Mouse (Mus musculus): Measurements from ENCODE around the gene Grik1. TPM values are rescaled to one million over a fixed set of nuclear protein-coding genes. Genes with fewer than 3 reads are reported as not detected.

Gene Grik1
- polyA plus RNA-seq, 1 experiment from 2014 or later, result 36.8 TPM

- Histone ChIP-seq H3K4me3 (no peak overlapping the region), H3K4me2 (no peak overlapping the region), H3K9ac (no peak overlapping the region), H3K9me3 (no peaks in the 10 kb centered on the region), H3K4me1 (peaks cover 23% of the 10 kb centered on the region), H3K36me3 (replicated peaks) (no peaks in the 10 kb centered on the region), H3K27me3 (replicated peaks) (no peaks in the 10 kb centered on the region), H3K27ac (no peak overlapping the region)
- 76% methylated on average over 5 of the region's 5 CpGs for WGBS
- no peak for ATAC-seq (replicated peaks)
Measured at GRCm38 (mm10) chr16:87913781-87914180, 376.3 kb downstream of the Grik1 start.

DNA sequence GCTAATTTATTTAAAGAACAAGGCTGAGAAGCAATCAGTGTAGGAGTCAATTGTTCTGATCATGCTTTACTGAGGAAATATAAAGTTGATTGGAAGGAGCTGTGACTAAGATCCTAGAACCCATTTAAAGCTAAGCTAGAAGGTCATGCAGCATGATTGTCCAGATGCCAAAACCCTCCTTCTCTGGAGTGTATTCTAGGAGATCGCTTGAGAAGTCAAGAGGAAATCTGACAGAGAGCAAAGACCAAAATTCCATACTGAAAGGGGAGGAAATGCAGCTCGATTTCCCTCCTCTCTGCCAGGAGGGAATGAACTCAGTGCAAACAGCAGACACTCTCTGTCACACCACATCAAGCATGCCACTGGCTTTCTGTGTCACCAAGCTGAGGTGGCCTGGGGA lies 378.9 kb downstream of the Grik1 start:
- no peaks in the 10 kb centered on the region for H3K9me3 ChIP-seq
- no peaks in the 10 kb centered on the region for H3K36me3 ChIP-seq (replicated peaks)
- ATAC-seq (replicated peaks), result no peak
- WGBS, result 71% methylated on average over 2 of the region's 2 CpGs
- no peak overlapping the region for H3K4me2 ChIP-seq
- peaks cover 4% of the 10 kb centered on the region; the same call in 1 of the 2 replicates for H3K4me1 ChIP-seq
- no peaks in the 10 kb centered on the region for H3K27me3 ChIP-seq (replicated peaks)
- H3K9ac ChIP-seq, result no peak overlapping the region
- no peak overlapping the region for H3K27ac ChIP-seq
- H3K4me3 ChIP-seq, result no peak overlapping the region

DNA sequence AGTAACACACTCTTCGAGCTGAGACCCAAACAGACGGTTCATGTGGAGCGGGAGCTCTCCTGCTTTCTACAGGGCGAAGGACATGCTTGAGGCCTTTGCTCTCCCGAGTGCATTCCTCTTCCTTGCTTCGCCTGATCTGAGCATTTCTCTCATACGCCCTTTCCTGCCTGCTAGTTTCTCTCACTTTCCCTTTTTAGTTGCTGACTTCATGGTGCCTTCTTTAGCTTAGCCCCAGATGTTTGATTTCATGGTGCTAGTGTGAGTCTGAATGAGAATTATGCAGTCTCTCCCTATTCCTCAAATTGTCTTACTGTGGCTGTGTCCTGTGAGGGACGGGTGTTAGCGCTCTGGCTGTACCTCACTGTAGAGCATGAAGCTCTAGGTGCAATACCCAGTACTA lies 388.0 kb downstream of the Grik1 start:
- no peaks in the 10 kb centered on the region for H3K36me3 ChIP-seq (replicated peaks)
- no peak for ATAC-seq (replicated peaks)
- H3K9me3 ChIP-seq, result no peaks in the 10 kb centered on the region
- H3K27ac ChIP-seq, result no peak overlapping the region
- H3K4me2 ChIP-seq, result no peak overlapping the region
- WGBS, result 73% methylated on average over 9 of the region's 9 CpGs
- no peak overlapping the region for H3K9ac ChIP-seq
- H3K27me3 ChIP-seq (replicated peaks), result no peaks in the 10 kb centered on the region
- H3K4me1 ChIP-seq, result no peaks in the 10 kb centered on the region
- no peak overlapping the region for H3K4me3 ChIP-seq

GRCm38 (mm10) chr16:87901189-87901588 lies 388.9 kb downstream of the Grik1 start:
- no peaks in the 10 kb centered on the region for H3K36me3 ChIP-seq (replicated peaks)
- no peaks in the 10 kb centered on the region for H3K9me3 ChIP-seq
- no peak overlapping the region for H3K4me3 ChIP-seq
- ATAC-seq (replicated peaks), result no peak
- H3K4me1 ChIP-seq, result no peaks in the 10 kb centered on the region
- no peak overlapping the region for H3K4me2 ChIP-seq
- WGBS, result 98% methylated on average over 2 of the region's 2 CpGs
- H3K27ac ChIP-seq, result no peak overlapping the region
- H3K9ac ChIP-seq, result no peak overlapping the region
- H3K27me3 ChIP-seq (replicated peaks), result no peaks in the 10 kb centered on the region

DNA sequence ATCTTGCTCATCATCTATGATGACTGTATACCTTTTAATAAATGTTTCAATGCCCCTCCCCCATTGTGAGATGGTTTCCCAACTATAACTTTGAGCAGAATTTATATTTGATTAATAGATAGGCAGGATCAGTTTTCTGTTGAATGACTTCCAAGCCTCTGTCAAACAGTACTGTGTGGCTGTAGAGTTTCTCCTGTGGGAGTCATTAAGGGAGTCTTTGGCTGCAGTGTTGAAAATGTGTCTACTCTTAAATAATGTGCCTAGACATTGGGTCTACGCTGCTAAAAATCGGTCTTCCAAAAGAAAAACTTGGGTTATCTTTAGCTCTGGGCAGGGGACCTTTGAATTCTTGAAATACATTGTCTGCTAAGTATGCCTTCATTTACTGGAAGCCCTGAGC lies 414.1 kb downstream of the Grik1 start:
- WGBS, result 93% methylated on average over 2 of the region's 2 CpGs
- H3K36me3 ChIP-seq (replicated peaks), result no peaks in the 10 kb centered on the region
- no peaks in the 10 kb centered on the region for H3K9me3 ChIP-seq
- H3K4me2 ChIP-seq, result no peak overlapping the region
- no peak overlapping the region for H3K27ac ChIP-seq
- no peaks in the 10 kb centered on the region for H3K27me3 ChIP-seq (replicated peaks)
- no peak overlapping the region for H3K4me3 ChIP-seq
- no peak overlapping the region for H3K9ac ChIP-seq
- ATAC-seq (replicated peaks), result no peak
- H3K4me1 ChIP-seq, result no peaks in the 10 kb centered on the region

GRCm38 (mm10) chr16:87864526-87864925 lies 425.5 kb downstream of the Grik1 start:
- Histone ChIP-seq H3K4me1 (no peaks in the 10 kb centered on the region), H3K9ac (no peak overlapping the region), H3K4me2 (no peak overlapping the region), H3K27me3 (replicated peaks) (no peaks in the 10 kb centered on the region), H3K27ac (no peak overlapping the region), H3K9me3 (no peaks in the 10 kb centered on the region), H3K36me3 (replicated peaks) (no peaks in the 10 kb centered on the region), H3K4me3 (no peak overlapping the region)
- 85% methylated on average over 6 of the region's 6 CpGs for WGBS
- ATAC-seq (replicated peaks), result no peak

DNA sequence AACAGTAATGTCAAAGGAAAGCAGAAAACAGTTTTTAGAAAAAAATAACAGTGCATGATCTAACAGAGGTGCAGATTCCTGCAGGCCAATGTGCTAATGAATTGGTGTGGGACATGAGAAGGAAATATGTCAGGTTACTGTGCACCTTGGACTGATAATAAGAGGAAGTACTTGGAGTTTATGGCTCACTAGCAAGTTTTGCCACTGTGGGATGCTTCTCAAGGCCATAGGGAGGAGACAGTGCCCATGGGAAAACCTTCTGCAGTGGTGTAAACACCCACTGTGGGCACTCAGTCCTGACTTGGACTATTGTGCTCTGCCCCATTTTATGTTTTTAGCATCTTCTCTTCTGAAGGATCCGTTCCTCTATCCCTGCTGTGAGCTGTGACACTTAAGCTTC lies 428.3 kb downstream of the Grik1 start:
- Histone ChIP-seq H3K27ac (no peak overlapping the region), H3K4me3 (no peak overlapping the region), H3K36me3 (replicated peaks) (no peaks in the 10 kb centered on the region), H3K9ac (no peak overlapping the region), H3K4me2 (no peak overlapping the region), H3K4me1 (no peaks in the 10 kb centered on the region), H3K27me3 (replicated peaks) (no peaks in the 10 kb centered on the region), H3K9me3 (no peaks in the 10 kb centered on the region)
- WGBS, result 38% methylated on average over 1 of the region's 1 CpGs
- no peak for ATAC-seq (replicated peaks)

DNA sequence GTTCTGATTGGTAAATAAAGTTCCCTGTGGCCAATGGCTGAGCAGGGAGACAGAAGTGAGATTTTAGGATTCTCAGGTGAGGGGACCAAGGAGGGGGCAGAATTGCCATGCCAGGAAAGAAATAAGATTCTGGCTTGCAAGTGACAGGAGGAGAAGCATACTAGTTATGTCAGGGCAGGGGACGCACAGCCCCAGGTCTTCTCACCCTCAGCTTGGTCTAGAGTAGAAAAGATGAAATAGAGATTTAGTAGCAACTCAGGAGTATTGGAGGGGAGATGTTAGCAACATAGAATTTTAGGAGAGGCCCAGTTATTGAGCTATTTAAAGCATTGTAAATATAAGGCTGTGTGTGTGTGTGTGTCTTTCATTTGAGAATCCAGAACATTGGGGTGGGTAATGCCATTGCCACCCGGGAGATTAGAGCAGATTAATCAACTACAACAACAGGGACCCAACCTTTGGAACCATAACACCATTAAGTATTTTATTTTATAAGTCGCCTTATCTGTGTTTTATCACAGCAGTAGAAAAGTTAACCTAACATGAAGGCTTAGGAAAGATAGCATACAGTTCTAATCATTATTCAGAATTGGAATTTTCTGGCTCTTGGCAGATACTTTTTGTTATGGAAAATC lies 436.5 kb downstream of the Grik1 start:
- WGBS, result 93% methylated on average over 3 of the region's 3 CpGs
- no peaks in the 10 kb centered on the region for H3K27me3 ChIP-seq (replicated peaks)
- ATAC-seq (replicated peaks), result no peak

DNA sequence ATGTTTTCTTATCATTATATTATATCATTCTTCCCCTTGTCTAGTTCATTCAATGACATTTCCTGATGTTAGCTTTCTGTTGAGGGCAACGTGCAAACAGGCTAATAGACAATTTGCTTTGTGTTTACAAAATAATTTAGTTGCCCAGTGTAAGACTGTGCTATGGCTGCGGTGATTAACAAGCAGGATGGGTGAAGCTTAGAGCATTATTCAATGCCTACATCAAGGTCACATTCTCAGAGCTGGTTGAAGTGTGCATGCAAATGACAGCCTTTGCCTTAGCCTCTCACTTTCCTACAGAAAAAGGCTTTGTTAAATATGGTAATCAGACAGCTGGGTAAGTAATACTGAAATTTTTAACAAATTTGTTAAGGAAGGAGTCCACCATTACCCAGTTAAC lies 438.5 kb downstream of the Grik1 start:
- no peak for ATAC-seq (replicated peaks)
- Histone ChIP-seq H3K4me3 (no peak overlapping the region), H3K27ac (no peak overlapping the region), H3K4me1 (no peaks in the 10 kb centered on the region), H3K9ac (no peak overlapping the region), H3K36me3 (replicated peaks) (no peaks in the 10 kb centered on the region), H3K27me3 (replicated peaks) (no peaks in the 10 kb centered on the region), H3K4me2 (no peak overlapping the region), H3K9me3 (no peaks in the 10 kb centered on the region)
- WGBS, result 42% methylated on average over 2 of the region's 2 CpGs

More for the DNA sequence above, 436.5 kb downstream of the Grik1 start:
- H3K9me3 ChIP-seq, result no peaks in the 10 kb centered on the region
- no peaks in the 10 kb centered on the region for H3K4me1 ChIP-seq
- no peaks in the 10 kb centered on the region for H3K36me3 ChIP-seq (replicated peaks)
- no peak overlapping the region for H3K27ac ChIP-seq
- H3K4me3 ChIP-seq, result no peak overlapping the region
- no peak overlapping the region for H3K9ac ChIP-seq
- H3K4me2 ChIP-seq, result no peak overlapping the region

DNA sequence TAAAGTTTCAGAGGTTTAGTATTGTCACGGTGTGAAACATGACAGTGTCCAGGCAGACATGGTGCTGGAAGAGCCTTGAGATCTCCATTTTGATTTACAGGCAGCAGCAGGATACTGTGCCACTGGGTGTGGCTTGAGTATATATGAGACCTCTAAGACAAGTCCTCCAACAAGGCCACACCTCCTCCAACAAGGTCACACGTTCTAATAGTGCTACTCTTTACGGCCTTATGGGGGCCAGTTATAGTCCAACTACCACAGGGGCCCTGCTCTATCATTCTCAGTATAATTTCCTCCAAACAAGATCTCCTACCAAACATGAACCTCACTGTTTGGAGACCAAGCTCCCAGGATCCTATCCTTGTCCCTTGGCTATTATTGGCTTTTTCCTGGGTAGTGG lies 441.3 kb downstream of the Grik1 start:
- ATAC-seq (replicated peaks), result no peak
- H3K36me3 ChIP-seq (replicated peaks), result no peaks in the 10 kb centered on the region
- H3K27ac ChIP-seq, result no peak overlapping the region
- 92% methylated on average over 3 of the region's 3 CpGs for WGBS
- no peaks in the 10 kb centered on the region for H3K27me3 ChIP-seq (replicated peaks)
- H3K9me3 ChIP-seq, result no peaks in the 10 kb centered on the region
- no peak overlapping the region for H3K4me3 ChIP-seq
- no peaks in the 10 kb centered on the region for H3K4me1 ChIP-seq
- H3K9ac ChIP-seq, result no peak overlapping the region
- H3K4me2 ChIP-seq, result no peak overlapping the region

Other genes starting within 250 kb of the Grik1 start
- gene Cldn17, start 216.7 kb upstream of the Grik1 start, polyA plus RNA-seq (2015; fragmentation: Nextera tagmentation; extraction: Ambion mirVana), result not detected in 2 replicates